Mouse (Mus musculus): ENCODE data around the gene Tmem256.

DNA sequence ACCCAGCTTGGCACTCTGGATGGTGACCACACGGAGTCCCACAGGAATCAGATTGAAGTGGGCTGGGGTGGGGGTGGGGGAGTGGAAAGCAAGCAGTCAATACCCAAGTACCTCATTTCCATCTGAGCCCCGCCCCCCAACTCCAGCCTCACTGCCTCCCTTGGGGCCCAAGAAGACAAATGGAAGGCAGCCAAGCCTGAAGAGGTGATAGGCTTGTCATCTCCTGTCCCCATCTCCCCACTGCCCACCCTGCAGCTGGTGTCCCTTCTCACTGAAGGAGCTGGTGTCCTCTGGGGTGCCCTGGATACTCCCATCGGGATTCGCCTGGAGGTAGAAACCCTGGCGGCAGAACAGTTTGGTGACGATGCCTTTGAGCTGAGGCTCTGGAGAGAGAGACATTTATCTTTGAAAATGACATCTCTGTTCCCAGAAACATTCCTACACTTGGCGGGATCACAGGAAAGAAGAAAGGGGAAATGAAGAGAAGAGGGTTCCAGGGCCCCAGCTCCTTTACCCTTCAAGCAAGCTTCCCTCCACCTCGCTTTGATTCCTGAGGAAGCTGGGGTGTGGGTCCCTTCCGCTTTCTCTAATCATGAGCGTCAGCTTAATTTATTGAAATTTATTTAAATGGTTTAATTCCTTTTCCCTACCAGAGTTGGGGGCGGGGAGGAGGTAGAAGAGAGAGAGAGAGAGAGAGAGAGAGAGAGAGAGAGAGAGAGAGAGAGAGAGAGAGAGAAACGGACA, 38.7 kb upstream of the Tmem256 start:
- TF ChIP-seq POLR2A (IDR thresholded peaks at IDR 0.05; ENCODE audit: borderline replicate concordance, insufficient read depth, low read length) (no peak), CTCF (IDR thresholded peaks at IDR 0.05; ENCODE audit: borderline replicate concordance, insufficient read depth, low read depth, low read length) (no peak)
